Mouse (Mus musculus) embryo, embryonic 10 days (tissue): ENCODE measurements at regions not wholly inside any gene's neighbourhood (a gene's known extent, or its start where the extent isn't known, plus 50 kb on each side); places are given as distances from the start of the nearest gene placed in this dataset.
"Not testable (repeated sequence)": the region's sequence is repeated elsewhere in the genome, so short reads cannot be mapped to it uniquely, and the experiment has no call there.

Source experiments
- DNase-seq: peaks from one replicate; pipeline ENCODE4 v3.0.0-alpha.2; 2015; ENCODE audit warnings: low spot score

- DNase-seq: no peak
Observed at GRCm38 (mm10) chr13:111860931-111861330, 52.1 kb upstream of the Map3k1 start.

DNA sequence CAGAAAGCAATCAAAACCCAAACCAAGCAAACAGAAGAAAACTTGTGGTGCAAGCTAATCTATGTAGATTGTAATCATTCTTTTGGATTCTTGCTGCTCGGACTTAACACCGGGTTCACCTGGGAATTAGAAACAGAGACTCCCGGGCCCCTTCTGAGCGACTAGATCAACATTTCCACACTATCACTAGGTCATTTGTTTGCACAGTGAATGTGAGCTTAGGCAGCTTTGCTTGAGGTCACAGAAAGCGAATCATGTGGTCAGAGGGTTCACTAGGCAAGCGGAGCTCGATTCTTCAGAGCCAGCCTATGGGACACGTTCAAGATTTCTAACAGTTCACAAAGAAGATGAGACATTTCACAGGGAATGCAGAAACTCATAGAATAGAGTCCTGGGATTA lies 53.5 kb upstream of the Map3k1 start:
- peak; percentile 28 for DNase-seq

DNA sequence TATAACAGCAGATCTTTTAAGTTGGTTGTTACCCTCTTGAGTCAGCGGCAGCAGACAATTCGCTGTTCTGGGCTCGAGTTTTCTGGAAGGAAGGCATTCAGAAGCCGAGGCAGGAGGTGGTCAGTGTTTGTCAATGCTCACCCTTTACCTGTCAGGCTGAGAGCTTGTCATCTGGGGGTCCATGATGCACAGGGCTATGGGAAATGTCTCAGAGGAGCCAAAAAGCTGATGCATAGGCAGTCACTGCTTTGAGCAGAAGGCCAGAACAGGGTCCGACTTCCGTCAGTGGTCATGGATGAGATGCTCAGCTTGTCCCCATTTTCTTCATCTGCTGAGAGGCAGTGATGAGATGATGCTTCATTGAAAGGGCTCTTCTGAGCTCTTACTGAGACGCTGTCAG lies 57.2 kb upstream of the Map3k1 start:
- DNase-seq: no peak

- DNase-seq: no peak
Observed at GRCm38 (mm10) chr13:111867261-111867660, 58.5 kb upstream of the Map3k1 start.

- DNase-seq: peak; percentile 54
Observed at GRCm38 (mm10) chr13:111867763-111868725, 59.3 kb upstream of the Map3k1 start.

DNA sequence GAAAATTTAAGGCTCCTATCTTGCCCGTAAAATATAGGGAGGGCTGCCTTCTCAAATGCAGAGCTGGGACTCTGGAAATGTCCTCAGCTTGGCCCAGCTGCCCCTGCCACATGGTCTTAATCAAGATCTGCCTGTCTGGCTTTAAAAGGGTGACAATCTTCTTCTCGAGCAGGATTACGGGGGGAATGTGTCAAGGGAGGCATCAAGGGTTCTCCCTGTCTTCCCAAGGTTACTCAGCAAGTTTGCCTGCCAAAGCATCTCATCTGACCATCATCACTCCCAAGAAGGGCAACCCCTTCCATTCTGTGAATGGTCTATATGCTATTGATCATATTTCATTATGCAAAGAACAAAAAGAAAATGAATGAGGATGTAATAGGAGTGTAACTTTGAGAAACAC lies 60.2 kb upstream of the Map3k1 start:
- DNase-seq: peak; percentile 33

DNA sequence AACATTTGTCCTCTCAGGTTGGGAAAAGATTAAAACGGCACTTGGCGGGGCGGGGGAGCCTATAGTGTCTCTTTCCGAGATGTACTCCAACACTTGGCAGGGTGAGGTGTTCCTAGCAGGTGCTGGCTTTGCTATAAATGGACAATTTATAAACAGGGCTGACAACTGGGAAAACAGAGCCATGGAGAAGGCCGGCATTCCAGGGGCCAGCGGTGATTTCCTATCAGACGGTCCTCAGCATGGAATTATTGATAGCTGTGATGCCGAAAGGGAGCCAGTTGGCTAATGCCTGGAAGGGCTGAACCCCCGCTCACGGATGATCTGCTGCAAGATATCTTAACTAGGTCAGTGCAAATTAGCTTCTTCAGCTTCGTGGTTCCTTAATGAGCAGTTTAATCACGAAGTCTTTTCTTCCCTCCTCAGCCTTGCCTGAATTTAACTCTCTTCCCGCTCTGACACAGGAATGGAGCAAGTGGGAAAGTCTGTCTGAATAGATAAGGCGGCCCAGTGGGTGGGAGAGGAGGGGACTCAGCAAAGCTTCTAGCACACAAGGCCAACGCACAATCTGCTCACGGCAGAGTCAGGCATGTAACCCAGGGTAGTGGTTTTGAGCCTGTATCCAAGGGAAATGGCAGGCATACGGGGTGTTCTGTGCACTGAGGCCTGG lies 61.1 kb upstream of the Map3k1 start:
- DNase-seq: peak; percentile 28

DNA sequence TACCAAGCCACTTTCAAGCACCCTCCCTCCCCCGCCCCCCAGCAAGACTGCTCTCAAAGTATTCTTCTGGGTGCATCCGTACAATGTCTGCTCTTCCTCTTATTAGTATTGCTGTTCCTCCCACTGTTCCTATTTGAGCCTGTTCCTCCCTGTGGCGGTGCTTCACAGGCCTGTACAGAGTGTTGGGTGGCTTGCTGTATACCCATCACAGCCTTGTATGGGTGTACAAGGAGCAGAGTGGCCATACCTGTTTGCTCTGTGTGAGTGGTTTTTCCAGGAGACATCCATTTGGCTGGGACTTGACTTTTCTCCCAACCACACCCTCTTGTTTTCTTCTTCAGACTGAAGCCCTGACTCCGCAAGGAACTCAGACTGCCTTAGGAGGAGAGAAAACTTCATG lies 61.7 kb upstream of the Map3k1 start:
- DNase-seq: no peak

GRCm38 (mm10) chr13:111871672-111872410 lies 63.0 kb upstream of the Map3k1 start:
- DNase-seq: no peak

DNA sequence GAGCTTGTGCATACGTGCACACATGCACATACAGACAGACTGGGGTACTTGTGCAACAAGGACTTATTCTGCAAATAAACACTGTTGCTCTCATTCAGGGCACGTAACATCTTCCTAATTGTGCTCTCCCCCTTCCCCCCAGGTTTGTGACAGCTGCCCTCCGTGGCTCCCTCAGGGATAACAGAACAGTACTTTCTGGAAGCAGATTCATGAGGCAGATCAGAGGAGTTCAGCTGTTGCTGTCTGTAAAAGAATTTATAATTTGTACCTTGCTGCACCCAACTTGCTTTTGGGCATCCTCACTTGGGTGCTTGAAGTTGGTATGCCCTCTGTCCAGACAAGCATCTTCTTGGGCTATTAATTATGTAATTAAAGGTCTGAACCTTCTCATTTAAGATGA lies 65.5 kb upstream of the Map3k1 start:
- no peak for DNase-seq

- DNase-seq: no peak
Observed at GRCm38 (mm10) chr13:111876404-111876803, 67.6 kb upstream of the Map3k1 start.

- no peak for DNase-seq
Observed at GRCm38 (mm10) chr13:111876847-111877246, 68.1 kb upstream of the Map3k1 start.

DNA sequence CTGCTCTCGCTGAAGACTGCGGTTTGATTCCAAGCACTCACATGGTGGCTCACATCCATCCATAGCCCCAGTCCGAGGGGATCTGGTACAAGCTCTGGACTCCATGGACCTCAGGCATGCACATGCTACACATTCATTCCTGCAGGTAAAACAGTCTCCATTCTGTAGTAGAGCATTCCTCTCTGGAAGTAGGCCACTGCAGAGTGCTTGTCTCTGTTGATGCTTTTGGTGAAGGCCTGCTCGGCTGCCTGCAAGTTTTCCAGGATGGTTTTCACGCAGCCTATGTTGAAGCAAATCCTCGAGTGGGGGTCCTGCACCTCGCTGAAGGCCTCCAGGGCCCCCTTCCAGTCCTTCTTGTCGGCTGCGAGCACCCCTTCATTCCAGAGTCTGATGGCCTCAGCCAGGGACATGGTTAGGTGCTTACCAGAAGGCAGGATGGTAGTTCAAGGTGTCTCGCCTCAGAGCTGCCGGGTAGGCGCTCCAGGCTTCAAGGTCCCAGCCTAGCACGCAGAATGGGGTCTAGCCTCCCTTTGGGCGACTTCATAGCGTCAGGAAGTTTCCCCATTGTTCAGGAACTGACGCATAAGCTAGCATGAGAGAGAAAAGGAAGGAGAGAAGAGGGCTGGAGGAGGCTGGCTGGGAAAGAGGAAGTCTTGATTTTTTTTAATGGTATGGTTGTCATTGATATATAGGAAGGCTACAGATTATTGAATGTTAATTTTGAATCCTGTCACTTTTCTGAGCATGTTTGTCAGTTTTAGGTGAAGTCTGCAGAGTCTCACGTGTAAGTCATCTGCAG lies 75.2 kb upstream of the Map3k1 start:
- DNase-seq: not testable (repeated sequence)

GRCm38 (mm10) chr13:111890792-111891191 lies 82.0 kb upstream of the Map3k1 start:
- no peak for DNase-seq

DNA sequence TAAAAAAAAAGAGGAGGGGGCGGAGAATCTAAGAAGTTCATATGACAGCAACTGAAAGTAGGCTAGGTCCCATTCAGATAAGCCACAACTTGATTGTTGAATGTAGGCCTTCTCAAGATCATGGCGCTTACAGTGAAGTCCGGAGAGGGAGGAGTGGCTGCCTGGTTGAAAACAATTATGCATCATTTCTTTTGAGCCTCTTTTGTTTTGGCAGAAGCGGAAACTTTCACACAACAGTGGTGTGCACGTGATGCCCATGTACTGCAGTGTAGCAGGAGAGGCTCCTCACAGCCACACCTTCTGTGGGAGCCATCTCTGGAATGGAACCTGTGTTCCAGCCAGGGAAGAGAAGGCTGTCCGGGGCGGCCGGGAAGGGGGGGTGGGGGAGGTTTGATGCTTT lies 83.3 kb upstream of the Map3k1 start:
- DNase-seq: no peak

DNA sequence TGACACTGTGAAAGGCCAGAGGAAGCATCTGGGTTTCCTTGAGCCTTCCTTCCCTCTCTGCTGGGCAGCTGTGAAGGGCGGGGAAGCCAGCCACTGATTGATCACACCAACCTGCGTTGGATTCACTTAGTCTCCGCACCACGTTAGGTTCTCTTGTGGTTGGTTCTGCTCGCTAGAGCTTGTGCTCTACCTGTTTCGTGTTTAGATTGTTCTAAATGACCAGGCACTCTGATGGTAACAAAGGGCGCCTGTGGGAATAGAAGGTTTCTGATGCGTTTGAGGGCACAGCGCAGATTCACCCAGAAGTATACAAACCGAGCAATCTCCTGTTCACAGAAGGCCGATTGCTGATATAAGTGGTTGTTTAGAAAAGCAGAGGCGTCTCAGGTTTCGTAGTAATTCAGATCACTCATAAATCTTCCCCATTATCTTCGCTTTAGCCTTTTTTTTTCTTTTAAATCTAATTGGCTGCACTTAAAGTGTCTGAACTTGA lies 84.5 kb upstream of the Map3k1 start:
- DNase-seq: peak; percentile 65

DNA sequence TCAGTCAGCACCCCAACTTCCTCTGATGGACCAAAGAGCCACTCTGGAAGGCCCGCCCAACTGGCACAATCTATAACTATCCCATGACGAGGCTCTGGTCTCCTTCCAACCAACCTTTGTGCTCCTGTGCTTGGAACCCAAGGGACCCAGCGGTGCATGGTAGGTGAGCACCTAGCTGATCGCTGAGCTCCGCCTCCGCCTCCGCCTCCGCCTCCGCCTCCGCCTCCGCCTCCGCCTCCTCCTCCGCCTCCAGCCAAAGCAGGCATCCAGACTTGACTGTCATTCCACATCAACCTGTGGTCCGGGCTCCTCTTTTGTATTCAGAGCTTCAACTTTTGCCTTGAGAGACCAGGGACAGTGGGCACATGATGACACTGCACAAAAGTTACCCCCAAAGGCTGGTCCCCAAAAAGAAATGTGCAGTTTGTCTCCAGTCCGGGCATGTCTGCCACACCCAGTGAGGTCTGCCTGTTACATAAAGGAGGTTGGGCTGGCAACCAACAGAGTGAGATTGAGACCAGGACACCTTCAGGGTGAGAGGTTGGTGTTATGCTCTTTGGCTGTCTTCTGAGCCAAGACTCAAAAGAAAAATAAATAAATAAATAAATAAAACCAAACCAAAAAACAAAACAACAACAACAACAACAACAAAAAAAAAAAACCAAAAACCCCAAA lies 86.1 kb upstream of the Map3k1 start:
- DNase-seq: peak; percentile 18

DNA sequence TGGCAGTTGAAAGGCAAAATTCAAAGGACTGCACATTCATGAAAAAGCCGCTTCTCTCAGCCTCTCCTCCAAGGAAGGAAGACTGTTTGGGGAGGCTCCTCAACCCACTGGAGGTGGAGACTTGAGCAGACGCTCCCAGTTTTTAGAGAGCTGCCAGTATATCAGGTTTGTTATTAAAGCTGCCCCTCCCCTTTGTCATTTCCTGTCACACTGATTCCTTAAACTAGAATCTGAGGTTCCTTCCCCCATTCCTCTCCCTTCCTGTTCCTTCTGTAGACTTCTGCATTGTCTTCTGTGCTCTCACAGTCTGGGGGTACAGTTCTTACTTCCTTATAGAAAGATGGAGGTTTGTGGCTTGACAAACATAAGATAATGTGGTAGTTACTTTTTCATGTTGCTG lies 87.5 kb upstream of the Map3k1 start:
- DNase-seq: no peak

GRCm38 (mm10) chr13:111903361-111903760 lies 94.6 kb upstream of the Map3k1 start:
- DNase-seq: no peak

DNA sequence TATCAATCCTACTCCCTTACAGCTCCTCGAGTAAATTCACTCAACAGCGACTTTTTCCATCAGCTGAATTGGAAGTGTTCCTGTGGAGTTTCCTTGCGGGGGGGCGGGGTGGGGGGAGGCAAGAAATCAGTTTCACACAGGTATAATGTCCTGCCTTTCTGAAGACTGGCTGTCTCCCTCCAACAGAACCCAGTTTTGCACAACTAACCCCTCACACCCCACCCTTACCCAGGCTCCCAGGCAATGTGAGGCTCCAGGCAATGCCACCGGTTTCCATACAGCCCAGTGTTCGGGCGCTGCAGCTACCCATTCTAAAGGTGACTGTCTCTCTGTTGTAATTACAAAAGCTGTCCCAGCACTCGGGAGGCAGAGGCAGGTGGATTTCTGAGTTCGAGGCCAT lies 95.1 kb upstream of the Map3k1 start:
- DNase-seq: no peak

DNA sequence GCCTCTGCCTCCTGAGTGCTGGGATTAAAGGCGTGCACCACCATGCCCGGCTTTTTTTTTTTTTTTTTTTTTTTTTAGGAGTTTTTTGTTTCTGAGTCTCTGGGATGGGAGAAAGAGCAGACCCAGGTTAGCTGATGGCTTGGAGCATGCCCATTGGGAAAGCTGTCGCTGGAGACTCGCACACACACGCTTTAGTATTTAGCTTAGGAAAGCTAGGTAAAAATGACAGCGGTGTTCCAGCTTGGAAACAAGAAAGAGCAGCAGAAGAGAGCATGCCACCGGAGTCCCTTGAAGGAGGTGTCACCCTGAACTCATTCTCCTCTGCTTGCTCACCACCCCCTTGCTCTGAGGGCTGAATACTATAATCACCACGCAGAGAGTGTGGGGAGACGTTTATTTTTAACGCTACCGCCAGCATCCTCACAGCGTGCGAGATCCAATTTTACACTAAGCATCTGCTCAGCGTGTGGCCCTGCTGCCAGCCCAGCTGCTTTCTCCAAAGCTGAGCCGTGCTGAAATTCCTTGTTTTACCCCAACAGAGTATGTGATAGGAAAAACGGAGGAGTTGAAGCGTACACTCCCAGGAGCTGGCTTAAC lies 95.9 kb upstream of the Map3k1 start:
- peak; percentile 53 for DNase-seq
